Mouse (Mus musculus) lung, adult 2 months (tissue): Measurements from ENCODE around the gene Gga1. TPM values are rescaled to one million over a fixed set of nuclear protein-coding genes. Genes with fewer than 3 reads are reported as not detected.
"Not testable (repeated sequence)": the region's sequence is repeated elsewhere in the genome, so short reads cannot be mapped to it uniquely, and the experiment has no call there.

Source experiments
- DNase-seq: peaks from one replicate; pipeline ENCODE4 v3.0.0; 2022
- H3K4me1 ChIP-seq: fragments of 200-500 bp; 2 replicates; pipeline ENCODE4 v1.6.1; 2011; ENCODE audit warnings: low read length; ENCODE audit not compliant: control insufficient read depth, insufficient read depth
- H3K4me3 ChIP-seq: fragments of 200-500 bp; replicated peaks from 2 replicates; pipeline ENCODE3; 2011; ENCODE audit warnings: low read depth, mild to moderate bottlenecking, control low read depth, low read length; ENCODE audit errors: extremely low read depth
- CTCF ChIP-seq: fragments of 200-500 bp; IDR thresholded peaks from 2 replicates; pipeline ENCODE4 v1.5.1; 2011; ENCODE audit warnings: mild to moderate bottlenecking, low read length, control low read depth; ENCODE audit not compliant: insufficient read depth
- POLR2A ChIP-seq: fragments of 200-500 bp; IDR thresholded peaks from 2 replicates; pipeline ENCODE4 v1.6.1; 2011; ENCODE audit warnings: low read depth, mild to moderate bottlenecking, control low read depth, low read length, borderline replicate concordance; ENCODE audit errors: extremely low read depth
- WGBS: fragments of 180-500 bp; shearing (Covaris S2); methylation state at CpG from one replicate; pipeline ENCODE4 v1.1.7; 2018; 5-methylcytosine and 5-hydroxymethylcytosine counted together
- polyA plus RNA-seq: library from polyadenylated mRNA; depleted of rRNA; stranded (reverse); fragments of >200 nt; gene quantifications from 2 replicates; pipeline ENCODE4 v1.2.3, GENCODE M21; 2012

Gene Gga1
- polyA plus RNA-seq, 1 experiment = 113 TPM

DNA sequence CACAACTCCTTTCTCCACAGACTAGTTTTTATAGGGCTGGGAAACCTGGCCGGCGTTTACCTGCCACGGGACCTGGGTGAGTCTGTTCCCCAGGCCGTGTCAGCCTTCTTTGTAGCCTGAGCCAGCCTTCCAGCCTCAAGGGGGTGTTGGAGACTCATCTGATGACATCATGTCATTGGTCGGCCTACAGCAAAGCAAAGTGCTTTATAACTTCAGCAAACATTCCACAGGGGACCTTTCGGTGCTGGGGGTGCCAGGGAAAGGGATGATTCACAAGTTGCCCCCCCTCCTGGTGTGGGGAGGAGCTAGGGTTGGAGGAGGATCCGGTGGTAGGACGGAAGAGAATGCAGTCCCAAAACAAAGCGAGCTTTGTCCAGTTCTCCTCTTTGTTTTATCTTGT lies 32.2 kb upstream of the Gga1 start:
- TF ChIP-seq POLR2A (peak; percentile 68; the same call in 1 of the 2 replicates), CTCF (no peak)
- 21% methylated on average over 9 of the region's 9 CpGs for WGBS
- Histone ChIP-seq H3K4me1 (peaks cover 38% of the 10 kb centered on the region), H3K4me3 (peak overlapping the region; percentile 94)
- no peak for DNase-seq

DNA sequence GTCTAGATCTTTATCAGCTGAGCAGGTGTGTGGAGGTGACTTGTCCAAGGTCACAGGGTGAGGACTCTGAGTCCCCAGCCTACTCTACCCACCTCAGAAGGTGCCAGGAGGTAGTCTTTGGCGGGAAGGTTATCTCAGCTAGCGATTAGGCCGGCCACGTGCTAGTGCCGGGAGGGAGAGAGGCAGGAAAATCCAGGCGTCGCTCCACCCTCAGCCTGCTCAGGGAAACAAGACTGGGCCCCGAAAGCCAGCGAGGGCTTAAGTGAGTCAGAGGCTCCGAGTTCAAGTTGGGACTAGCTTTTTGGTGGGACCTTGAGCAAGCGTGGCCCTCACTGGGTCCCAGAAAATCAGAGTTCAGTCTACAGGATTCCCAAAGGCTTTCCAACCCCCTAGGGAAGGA lies 31.7 kb upstream of the Gga1 start:
- 16% methylated on average over 11 of the region's 11 CpGs for WGBS
- DNase-seq = no peak
- H3K4me1 ChIP-seq = peaks cover 39% of the 10 kb centered on the region
- H3K4me3 ChIP-seq = peak overlapping the region; percentile 64
- TF ChIP-seq POLR2A (no peak), CTCF (no peak)

DNA sequence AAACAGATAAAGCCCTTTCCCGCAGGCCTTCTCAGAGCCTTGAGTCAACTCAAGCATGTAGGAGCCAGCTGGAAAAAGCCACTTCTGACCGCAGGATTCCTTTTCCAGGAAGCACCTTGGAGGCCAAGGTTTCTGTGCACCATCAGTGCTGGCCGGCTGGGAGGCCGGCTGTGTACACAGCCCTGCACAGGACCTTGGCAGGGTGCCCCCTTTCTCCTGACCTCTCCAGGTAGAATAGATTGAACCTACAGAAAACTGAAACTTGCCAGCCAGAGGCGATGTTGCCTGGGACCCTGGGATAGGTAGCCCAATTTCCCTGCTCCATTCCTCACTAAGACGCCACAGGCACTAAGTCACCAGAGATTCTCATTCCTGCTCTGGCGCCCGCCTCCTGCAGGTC lies 31.1 kb upstream of the Gga1 start:
- TF ChIP-seq CTCF (no peak), POLR2A (no peak)
- 26% methylated on average over 8 of the region's 8 CpGs for WGBS
- peak; percentile 56 for DNase-seq
- H3K4me3 ChIP-seq = peak overlapping the region; percentile 31
- peaks cover 36% of the 10 kb centered on the region for H3K4me1 ChIP-seq

DNA sequence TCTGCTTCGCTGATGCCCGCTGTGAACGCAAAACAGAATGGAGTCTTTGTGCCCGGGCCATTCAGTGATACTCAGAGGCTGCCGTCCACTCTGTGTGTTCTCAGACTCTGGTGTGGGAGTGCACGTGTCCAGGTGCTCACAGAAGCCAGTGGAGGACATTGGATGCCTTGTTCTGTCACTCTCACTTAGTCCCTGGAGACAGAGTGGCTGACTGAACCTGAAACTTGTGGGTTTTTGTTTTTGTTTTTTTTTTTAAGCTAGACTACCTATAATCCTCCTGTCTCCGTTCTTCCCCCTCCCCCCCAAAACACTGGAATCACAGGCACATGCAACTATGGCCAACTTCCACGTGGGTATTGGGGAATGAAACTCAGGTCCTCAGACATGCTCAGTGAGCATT lies 30.6 kb upstream of the Gga1 start:
- no peak for TF ChIP-seq POLR2A
- no peak for TF ChIP-seq CTCF
- WGBS = 31% methylated on average over 8 of the region's 8 CpGs
- Histone ChIP-seq H3K4me1 (peaks cover 33% of the 10 kb centered on the region), H3K4me3 (peak overlapping the region; percentile 31)
- DNase-seq = no peak

DNA sequence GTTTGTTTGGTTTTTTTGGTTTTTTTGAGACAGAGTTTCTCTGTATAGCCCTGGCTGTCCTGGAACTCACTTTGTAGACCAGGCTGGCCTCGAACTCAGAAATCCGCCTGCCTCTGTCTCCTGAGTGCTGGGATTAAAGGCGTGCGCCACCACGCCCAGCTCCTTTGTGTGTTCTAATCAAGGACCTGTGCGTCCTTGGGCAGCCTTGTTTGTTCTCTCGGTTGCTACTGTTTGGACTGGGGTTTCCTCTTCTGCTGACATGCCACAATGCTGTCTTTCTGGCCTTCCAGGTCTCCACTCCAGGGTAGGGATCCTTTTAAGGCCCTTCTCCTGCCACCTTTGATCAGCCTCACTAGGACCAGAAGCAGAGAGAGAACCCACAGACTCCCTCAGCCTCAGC lies 30.2 kb upstream of the Gga1 start:
- WGBS = 50% methylated on average over 7 of the region's 7 CpGs

DNA sequence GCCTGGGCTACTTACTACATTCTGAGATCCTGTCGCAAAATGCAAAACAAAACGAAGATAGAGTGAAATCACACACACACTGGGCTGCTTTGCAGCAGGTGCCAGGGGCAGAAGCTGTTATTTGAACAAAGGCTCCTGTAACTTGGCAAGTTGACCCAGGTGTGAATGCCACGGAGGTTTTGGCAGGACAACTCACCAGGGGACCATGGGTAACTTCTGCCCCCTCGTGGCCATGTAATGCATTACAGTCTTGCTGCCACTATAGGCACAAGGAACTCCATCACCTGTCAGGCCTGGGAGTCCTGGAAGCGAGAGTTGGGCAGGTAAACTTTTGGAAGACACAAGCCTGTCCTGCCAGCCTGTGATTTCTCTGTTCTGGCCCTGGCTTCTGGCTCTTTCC lies 28.5 kb upstream of the Gga1 start:
- TF ChIP-seq CTCF (peak; percentile 84), POLR2A (no peak)
- peak; percentile 94 for DNase-seq
- WGBS = 22% methylated on average over 5 of the region's 5 CpGs
- no peak overlapping the region for H3K4me3 ChIP-seq
- H3K4me1 ChIP-seq = peaks cover 34% of the 10 kb centered on the region

More for the DNA sequence above, 30.2 kb upstream of the Gga1 start:
- peaks cover 32% of the 10 kb centered on the region for H3K4me1 ChIP-seq
- not testable (repeated sequence) for H3K4me3 ChIP-seq, DNase-seq

DNA sequence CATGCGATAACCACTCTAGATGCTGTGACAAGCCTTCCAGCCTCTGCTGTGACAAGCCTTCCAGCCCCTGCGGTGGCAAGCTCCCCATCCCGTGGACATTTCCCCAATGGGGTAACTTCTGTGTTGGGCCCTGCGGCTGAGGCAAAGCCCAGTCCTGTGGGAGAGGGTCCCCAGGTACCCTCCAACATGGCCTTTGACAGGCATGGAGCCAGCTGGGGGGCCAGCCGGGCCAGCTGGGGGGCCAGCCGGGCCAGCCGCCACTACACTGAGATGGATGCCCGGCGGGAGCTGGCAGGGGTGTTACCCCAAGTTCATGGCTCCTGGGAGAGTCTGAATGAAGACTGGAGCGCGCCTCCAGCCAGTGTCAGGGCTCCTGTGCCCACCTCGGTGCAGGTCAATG lies 27.5 kb upstream of the Gga1 start:
- 71% methylated on average over 12 of the region's 12 CpGs for WGBS
- TF ChIP-seq CTCF (no peak), POLR2A (no peak)
- H3K4me1 ChIP-seq = peaks cover 34% of the 10 kb centered on the region
- H3K4me3 ChIP-seq = no peak overlapping the region
- no peak for DNase-seq

DNA sequence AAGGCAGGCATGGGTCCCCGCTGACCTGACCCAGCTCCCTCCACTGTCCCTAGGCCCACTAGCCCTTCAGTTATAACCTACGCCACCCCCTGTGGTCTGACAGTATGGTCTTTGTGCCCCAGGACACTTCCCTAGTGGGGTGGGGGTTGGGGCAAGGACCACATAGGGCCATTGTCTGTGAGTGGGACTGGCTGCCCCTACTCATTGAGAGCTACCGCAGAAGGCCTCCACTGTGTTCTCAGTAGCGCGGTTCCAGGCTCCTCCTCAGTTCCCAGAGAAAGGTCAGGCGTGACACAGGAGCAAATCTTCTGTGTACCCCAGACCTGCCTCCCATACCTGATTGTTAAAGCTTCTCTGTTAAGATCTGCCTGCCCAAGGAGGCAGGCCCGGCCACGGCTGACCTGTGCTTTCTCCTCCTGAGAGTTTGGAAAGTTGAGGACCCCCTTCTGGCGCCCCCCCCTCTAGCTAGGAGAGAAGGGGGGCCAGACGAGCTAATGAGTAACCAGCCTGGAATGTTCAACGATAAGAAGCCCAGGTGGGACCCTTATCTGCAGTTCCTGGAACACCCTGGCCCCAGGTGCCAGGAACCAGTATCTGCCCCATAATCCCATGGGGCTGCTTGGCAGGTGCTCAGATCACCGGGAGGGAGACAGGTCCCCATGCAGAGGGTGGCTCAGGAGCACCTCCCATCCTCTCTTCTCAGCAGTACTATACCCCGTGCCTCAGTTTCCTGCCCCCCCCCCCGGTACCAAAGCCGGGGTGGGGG lies 26.7 kb upstream of the Gga1 start:
- TF ChIP-seq CTCF = no peak
- no peak; the same call in 1 of the 2 replicates for TF ChIP-seq POLR2A
- no peak for DNase-seq
- Histone ChIP-seq H3K4me1 (peaks cover 31% of the 10 kb centered on the region), H3K4me3 (no peak overlapping the region)
- 50% methylated on average over 15 of the region's 15 CpGs for WGBS

DNA sequence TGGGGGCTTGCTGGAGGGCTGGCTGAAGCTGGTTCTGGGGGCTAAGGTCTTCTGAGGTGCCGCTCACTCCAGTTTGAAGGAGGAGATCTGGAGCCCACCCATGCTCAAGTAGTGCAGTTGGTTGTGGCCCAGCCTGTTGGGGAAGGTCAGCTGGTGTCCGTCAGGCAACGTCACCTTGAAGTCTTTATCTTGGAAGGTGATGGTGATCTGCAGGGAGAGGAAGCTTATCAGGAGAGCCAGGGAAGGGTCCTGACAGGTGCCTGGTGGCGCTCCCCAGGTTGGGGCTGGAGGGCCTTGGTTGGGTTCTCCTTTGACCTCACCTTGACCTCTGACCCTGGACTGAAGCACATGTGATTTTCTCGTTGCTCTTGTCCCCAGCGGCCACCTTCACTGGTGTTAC lies 26.0 kb upstream of the Gga1 start:
- no peak for DNase-seq
- peaks cover 25% of the 10 kb centered on the region for H3K4me1 ChIP-seq
- H3K4me3 ChIP-seq = no peak overlapping the region
- TF ChIP-seq POLR2A (peak; percentile 18; the same call in 1 of the 2 replicates), CTCF (no peak)
- 45% methylated on average over 6 of the region's 6 CpGs for WGBS

DNA sequence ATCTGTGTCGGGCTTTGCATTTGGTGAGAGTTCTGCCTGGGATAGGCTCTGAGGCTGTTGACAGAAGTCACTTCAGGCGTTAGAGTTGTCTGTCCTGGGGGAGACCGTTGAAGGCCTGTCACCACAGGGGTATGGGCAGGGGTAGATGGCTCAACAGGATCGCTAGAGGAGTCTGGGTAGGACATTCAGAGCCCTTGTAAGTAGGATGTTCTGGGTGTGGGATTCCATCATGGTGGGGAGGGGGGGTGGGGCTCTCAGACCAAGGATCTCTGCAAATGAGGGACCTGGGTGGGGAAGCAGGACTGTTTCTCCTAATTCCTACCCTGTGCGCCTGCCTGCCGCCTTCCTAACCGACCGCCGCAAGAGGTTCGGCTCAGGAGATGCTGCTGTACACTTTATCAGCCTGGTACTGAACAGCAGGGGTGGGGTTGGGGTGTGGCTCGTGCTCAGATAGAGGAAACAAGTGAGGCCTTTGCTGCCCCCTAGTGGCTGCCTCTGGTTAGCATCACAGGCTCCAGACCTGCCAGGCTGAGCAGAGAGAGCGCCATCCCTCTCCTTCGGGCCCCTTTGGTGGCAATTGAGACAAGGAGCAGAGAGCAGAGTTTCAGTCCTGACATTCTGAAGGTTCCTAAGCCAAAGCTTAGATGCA lies 25.4 kb upstream of the Gga1 start:
- peak; percentile 91 for DNase-seq
- peaks cover 20% of the 10 kb centered on the region for H3K4me1 ChIP-seq
- 8% methylated on average over 13 of the region's 13 CpGs for WGBS
- no peak overlapping the region for H3K4me3 ChIP-seq
- peak; percentile 83 for TF ChIP-seq CTCF
- peak; percentile 38; the same call in 1 of the 2 replicates for TF ChIP-seq POLR2A
